Mouse (Mus musculus): ENCODE results near the gene Obsl1.

Gene Obsl1

DNA sequence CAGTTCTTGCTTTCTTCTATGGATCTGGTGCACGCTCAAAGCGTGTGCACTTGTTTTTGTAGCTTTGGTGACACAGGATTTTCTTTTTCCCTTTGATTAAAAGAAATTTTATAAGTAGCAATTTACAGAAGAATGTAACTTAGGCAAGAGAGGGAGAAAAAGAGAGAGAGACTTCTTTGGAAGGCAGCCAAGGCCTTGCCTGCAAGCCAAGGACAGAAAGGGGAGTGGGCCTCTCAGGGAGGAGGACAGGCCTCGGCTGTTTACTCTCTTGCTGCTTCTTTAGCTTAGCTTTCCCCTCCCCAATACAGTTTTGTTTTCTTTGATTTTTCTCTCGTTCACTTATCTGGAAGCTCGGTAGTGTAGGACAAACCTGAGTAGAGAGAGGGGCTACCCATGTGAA lies 13.3 kb upstream of the Obsl1 start:
- DNase-seq (ENCODE audit: extremely low spot score, low read depth, low spot score) = no peak

DNA sequence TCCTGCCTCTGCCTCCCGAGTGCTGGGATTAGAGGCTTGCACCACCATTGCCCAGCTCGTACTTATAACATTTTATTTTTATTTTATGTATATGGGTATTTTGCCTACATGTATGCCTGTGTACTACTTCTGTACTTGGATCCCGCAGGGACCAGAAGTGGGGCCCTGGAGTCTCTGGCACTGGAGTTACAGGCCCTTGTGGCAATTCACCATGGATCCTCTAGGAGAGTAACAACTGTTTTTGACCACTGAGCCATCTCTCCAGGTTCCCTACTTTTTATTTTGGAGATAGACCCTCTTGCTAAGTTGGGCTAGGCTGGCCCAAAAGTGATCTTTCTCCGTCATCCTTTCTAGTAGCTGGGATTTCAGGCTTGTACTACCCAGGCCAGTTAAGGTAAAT lies 12.2 kb upstream of the Obsl1 start:
- DNase-seq (ENCODE audit: extremely low spot score, low read depth, low spot score) = no peak

DNA sequence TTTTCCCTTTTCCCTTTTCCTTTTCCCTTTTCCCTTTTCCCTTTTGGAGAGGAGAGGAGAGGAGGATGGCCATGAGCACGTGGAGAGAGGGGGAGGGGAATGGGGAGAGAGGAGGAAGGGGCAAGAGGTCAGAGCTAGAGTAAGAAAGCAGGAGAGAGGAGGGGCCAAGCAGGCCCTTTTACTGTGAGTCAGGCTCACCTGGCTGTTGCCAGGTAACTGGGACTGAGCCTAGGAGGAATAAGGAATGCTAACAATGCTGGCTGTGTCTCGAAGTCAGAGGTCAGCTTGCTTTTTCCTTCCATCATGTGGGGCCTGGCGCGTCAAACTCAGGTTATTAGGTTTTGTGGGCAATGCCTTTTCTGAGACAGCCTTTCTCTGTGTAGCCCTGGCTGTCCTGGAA lies 11.7 kb upstream of the Obsl1 start:
- DNase-seq (ENCODE audit: extremely low spot score, low read depth, low spot score) = no peak

DNA sequence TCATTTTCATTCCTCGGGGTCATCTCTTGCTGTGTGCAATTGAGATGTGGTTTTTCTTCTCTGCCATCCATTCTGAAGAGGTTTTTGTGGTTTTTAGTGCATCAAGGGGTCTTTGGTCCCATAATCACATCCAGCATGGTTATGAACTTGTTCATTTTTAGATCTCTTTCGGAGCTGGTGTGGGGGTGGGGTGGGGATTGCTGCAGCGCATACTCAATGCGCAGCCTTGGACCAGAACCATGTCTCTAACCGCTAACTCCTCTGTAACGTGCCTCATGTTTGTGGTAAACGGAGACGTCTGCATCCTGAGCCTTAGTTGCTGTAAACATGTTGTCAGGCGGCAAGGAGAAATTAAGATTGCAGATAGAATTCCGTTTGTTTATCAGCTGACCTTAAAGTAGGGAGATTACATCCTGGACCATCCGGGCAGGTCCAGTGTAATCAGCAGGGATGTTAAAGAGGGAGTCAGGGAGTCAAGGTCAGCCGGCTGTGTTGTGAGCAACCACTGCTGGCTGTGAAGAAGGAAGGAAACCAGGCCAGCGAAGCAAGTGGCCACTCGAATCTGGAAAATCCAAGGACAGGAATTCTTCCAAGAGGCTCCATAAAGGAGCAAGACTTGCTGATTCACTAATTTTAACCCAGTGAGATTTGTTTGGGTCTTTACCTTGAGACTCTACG lies 10.6 kb upstream of the Obsl1 start:
- DNase-seq (ENCODE audit: extremely low spot score, low read depth, low spot score) = no peak

DNA sequence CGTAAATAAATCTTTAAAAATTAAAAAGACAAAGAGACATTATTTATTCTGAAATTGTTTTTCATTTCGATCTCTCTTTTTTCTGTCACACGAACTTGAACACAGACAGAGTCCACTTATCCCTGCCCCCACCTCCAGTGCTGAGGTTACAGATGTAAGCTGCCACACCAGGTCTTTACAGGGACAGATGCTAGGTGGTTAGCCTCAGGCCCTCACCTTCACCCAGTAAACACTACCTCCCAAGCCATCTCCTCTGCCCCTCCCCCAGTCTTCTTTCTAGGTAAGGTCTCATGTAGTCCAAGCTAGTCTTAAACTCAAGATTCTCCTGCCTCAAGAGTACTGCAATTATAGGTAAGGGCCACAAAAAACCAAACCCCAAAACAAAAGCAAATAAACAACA lies 6.3 kb upstream of the Obsl1 start:
- DNase-seq (ENCODE audit: extremely low spot score, low read depth, low spot score) = no peak

DNA sequence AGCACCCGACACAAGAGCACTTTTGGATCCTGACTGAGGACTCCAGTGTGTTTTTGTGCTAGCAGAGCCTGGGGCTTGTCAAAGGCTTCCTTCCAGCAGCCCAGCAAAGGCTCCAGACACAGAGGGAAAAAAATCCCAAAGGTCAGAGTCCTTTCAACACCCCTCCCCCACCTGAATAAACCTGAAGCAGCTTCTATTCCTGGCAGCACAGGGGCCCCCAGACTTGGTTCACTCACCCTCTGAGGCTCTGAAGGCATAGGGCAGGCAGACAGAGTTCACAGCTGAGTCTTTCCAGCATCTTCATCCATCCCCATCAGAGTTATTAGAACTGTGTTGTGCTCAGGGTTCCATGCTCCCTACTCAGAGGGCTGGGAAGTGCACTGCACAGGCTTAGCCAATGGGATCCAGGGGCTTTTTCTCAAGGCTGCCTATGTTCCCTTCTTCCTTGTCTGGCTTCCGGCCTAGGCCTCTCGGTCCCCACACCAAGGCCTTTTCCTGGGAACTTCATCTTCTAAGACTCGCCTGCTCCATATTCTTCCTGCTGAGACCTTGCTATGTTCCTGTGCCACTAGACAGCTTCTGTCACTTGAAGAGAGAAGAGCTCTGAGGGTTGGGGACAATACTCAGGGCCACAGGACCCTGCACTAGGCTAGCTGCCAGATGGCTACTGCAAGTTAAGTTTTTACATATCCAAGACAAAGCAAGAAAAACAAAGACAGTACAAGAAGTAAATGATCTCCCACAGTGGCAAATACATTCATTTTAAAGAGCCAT lies 5.4 kb upstream of the Obsl1 start:
- no peak for DNase-seq (ENCODE audit: extremely low spot score, low read depth, low spot score)

DNA sequence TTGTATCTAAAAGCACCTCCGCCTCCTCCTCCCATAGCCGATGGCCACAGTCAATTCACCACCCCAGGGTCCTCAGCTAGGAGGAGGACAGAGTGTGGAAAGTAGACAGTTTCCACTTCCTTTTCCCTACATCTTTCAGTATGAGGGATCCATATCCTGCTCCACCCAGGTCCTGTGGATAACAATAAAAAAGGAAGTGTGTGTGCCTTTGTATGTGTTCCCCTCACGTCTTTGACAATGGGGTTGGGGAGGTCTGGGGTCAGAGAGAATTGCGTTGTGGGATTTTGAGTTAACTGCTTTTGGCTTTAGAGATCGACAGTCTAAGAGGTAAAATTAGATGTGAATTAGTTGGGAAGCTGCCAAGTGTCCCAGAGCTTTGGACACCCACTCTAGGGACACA lies 3.9 kb upstream of the Obsl1 start:
- DNase-seq (ENCODE audit: extremely low spot score, low read depth, low spot score) = no peak

DNA sequence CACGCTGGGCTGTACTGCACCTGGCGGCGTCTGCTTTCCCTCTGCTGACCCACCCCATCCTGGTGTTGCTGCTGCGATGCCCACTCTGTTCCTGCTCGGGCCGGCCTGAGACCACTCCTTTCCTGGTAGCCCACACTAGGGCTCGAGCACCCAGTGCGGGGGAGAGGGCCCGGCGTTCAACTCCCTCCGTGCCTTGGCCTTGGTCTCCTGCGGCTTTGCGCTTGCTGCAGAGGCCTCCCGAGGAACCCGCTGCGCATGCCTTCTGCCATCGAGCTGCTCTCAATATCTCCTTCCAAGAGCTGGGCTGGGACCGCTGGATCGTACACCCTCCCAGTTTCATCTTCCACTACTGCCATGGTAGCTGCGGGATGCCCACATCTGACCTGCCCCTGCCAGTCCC lies 3.3 kb upstream of the Obsl1 start:
- no peak for DNase-seq (ENCODE audit: extremely low spot score, low read depth, low spot score)

DNA sequence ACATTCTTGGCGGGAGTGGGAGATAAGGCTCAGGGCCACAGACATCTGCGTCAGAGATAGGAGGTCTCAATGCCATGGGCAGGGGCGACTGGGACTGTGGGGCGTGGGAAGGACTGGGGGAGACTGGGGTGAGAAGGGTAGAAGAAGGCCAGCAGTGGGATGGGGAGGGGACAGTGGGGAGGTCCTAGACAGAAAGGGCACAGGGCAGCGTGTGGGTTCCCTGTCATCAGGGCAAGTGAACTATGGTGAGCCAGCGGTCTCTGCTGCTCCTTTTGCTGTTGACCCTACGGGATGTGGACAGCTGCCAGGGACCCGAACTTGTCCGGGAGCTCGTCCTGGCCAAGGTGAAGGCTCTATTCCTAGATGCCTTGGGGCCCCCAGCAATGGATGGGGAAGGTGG lies 754 bp upstream of the Obsl1 start, which contains the start of gene Inha:
TSS of gene Inha (plus strand) at position 72 of the 400 bp plus-strand sequence.
- no peak for DNase-seq (ENCODE audit: extremely low spot score, low read depth, low spot score)

DNA sequence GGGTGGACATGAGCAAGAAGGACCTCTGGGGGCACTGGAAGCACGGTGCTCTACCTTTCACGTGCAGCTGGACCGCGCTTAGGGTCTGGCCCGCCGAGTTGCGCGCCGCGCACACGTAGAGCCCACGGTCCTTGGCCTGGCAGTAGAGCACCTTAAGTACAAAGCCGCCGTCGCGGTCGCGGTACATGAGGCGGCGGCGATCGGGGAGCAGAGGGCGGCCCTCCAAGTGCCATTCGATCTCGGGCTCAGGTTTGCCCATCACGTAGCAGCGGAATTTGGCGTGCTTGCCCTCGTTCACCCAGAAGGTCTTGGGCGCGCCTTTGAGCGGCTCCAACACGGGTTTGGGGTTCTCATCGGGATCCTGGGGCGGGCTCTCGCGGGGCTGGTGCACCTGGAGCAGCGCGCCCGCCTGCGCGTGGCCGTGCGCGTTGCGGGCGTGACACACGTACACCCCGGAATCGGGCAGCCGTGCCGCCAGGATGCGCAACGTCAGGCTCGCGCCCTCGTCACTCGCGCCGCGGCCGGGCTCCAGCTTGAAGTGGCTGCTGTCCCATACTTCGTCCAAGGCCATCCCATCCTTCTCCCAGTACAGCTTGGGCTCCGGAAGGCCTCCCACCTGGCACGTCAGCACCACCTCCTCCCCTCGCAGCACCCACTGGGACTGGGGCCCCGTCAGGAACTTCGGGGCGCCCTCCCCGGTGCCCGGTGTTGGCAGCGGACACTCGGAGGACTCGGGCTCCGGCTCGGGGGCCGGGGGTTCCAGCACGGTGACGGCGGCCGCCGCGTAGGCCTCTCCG lies 895 bp downstream of the Obsl1 start:
- DNase-seq (ENCODE audit: extremely low spot score, low read depth, low spot score) = no peak

DNA sequence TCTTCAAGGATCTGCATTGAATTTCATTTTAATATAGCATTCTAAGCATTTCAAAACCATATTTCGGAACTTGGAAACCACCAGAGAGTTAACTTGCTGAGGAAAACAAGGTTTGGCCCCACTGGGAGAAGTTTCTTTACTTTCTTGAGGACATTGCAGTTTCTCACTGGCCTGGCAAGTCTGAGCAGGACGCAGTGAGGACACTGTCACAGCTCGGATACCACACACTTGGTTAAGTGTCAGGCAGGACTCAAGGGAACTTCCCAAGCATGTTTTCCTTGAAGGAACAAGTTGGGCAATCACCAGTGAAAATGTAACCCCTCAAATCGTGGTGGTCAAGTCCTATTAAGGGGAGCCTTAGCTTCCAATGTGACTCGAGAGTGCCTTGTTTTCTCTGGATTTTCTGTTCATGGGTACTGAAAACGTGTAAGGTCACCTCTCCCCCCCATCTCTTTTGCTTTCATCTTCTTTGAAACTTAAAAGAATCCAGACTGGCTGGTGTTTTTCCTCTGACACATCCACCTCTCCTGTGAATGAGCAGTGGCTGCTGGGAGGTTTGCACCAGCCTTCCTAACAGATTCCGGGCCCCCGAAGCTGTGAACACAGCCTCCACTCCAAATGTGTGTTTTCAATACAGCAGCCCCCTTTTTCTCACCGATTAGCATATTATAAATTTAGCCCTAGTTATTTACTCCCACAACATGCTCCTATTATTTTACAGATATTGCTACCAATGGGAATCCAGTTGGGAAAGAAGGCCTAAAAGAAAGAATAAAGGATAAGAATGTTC lies 1.8 kb downstream of the Obsl1 start:
- DNase-seq (ENCODE audit: extremely low spot score, low read depth, low spot score) = no peak

DNA sequence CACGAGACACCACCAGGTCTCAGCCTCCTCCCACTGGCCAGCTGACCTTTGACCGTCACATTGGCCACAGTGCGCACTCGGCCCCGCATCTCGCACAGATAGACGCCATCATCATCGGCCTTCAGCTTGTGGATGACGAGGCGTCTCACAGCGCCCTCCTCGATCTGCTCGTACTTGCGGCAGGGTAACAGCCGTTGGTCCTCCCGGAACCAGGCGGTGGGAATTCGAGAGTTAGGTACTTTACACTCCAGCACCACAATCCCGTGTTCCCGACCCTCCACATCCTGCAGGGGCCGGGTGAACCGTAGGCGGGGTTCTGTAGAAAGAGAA lies 2.6 kb downstream of the Obsl1 start:
- no peak for DNase-seq (ENCODE audit: extremely low spot score, low read depth, low spot score)

DNA sequence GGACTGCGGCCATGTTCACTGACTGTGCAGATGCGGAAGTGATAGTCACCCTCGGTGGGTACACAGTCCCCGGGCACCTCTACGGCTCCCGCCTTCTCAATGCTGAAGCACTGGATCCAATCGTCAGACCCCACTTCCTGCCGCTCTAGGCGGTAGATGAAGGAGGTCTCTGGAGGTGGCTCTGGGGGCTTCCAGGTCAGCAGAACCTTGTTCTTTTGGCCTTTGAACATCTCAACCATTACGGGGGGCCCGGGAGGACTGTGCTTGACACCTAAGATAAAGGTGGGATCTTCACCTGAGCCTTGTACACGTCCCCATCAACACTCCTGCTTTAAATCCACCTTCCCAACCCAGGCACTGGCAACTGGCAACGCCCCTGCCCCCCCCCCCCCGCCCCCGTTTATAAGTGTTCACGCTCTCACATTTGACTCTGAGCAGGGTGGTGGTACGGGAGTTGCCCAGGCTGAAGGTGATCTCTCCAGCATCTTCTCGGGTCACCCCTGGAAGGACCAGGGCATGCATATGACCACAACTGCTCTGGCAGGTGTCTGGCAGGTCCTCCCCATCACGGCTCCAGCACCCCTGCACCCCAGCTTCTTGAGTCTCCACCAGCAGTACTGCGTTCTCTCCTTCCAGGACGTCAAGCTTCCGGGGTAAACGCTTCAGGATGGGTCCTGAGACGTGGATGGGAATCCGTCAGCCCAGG lies 3.2 kb downstream of the Obsl1 start:
- DNase-seq (ENCODE audit: extremely low spot score, low read depth, low spot score) = no peak

DNA sequence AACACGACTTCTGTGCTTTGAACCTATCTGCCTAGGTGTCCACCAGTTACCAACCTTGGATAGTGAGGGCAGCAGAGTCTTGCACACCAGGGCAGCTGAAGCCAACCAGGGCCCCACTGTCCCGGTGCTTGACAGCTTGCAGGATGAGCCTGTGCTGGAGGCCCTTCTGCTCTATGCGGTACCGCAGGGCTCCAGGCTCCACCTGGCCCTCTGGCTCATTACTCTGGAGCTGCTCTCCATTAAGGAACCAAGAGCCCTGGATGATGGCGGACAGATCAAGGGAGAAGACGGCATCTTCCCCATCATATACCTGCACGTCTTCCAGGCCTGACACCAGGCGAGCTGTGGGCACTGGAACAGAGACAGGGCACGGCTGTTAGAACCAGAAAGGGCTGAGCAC lies 4.3 kb downstream of the Obsl1 start:
- no peak for DNase-seq (ENCODE audit: extremely low spot score, low read depth, low spot score)

DNA sequence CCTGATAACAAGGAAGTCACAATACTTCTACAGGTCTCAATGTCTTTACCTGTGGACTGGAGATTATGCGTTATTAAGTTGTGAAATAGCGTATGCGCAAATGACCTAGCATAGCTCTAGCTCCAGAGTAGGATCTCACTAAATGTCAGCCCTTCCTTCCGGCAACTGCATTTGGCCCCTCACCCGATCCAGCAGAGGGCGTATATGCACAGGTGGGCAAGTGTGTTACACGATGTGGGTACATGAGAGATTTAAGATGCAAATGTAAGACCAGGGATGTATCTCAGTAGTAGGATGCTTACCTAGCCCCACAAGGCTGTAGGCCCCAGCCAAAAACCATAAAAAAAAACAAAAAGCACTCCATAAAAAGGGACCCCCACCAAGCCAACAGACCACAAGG lies 6.8 kb downstream of the Obsl1 start:
- no peak for DNase-seq (ENCODE audit: extremely low spot score, low read depth, low spot score)

DNA sequence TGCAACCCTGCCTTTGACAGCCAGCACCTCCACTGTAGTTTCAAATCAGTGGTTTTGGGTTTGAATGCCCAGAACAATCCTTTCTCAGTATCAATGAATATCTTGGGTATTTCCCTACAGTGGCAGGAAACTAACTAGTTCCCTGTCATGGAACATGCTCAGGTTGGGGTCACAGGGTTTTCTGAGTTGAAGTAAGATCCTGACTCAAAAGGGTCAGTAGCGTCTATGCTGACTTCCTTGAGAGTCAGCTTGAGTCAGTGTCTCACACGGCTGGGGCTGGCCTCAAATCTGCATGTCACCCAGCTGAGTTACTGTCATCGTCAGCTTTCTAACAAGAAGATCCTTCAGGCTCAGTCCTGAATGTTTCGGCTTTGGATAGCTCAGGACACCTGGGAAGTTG lies 7.4 kb downstream of the Obsl1 start:
- no peak for DNase-seq (ENCODE audit: extremely low spot score, low read depth, low spot score)

DNA sequence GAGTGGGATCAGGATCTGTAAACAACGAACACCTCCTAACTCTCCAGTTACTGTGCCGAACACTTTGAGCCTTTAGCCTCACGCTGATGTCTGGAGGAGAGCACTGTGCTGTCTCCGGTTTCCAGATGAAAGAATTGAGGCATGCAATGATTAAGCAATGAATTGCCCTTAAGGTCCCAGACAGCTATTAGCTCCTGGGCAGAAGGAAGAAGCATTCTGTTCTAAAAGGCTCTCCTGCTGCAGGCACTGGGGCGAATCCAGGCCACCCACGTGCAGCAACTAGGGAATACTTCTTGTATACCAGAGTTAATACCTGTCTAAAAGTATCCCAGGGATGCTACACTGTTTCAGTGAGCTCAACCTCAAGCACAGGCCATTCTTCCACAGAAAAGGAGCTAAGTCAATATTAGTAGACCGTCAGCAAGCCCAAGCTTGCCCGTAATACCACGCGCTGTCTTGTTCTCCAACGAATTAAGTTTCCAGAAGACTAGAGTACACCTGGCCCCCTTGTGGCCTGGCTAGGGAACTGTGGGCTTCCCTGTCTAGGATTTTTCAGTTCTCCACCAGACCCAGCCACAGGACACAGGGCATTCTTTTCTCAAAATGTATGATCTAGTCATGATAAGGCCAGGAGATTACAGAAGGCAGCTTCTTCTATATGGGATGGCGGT lies 11.2 kb downstream of the Obsl1 start:
- DNase-seq (ENCODE audit: extremely low spot score, low read depth, low spot score) = no peak

DNA sequence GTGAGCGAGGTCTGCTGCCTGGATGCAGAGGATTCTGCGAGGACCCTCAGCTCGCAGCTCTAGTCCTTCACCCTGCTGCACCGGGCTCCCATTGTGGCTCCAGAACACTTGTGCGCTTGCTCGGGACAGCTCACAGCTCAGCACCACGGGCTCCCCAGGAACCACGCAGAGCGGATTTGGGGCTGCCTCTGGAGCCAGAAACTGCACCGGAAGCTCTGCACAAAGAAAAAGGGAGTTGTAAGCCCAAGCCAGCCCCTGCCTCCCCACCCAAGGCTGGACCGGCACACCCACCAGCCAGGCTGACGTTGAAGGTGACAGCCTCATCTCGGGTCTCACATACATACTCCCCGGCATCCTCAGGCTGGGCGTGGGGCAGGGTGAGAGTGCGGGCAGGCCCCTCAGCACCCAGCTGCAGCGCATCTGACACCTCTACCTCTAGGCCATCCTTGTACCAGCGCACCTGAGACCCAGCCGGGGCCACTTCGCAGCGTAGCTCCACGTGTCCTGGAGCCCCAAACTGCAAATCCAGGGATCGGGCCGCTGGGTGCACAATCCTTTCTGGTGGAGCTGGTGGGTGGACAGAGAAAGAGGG lies 13.6 kb downstream of the Obsl1 start:
- no peak for DNase-seq (ENCODE audit: extremely low spot score, low read depth, low spot score)

DNA sequence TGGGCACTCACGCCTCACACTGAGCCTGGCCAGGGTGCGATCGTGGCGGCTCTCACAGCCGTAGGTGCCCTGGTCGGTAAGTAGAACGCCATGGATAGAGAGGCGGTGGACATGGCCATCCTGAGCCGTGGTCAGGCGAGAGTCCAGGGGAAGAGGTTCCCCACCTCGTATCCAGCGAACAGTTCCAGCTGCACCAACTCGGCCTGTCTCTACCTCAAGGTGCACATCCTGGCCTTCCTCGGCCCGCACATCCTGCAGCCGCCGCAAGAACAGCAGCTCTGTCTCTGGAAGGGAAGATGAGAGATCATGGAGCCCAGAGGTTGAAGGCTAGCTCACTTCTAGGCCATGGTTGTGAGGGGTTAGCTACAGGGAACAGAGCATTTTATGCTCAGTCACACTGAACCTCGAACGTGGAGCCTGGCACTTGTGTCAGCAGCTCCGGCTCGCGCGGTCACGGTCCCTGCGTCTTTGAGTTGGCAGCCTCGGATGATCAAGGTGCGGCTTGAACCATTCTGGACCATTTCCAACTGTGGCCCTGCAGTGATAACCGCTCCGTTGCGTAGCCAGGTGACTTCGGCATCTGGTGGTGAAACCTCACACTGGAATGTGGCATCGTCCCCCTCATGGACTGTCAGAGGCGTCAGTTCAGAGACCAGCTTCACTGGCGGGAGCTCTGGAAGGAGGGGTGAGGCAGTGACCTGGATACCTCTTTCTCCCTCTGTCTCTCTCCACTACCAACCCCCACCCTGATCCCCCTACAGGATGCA lies 15.3 kb downstream of the Obsl1 start:
- DNase-seq (ENCODE audit: extremely low spot score, low read depth, low spot score) = no peak

Measured in hindlimb bud, embryonic 11.5 days (tissue).